Mouse (Mus musculus): ENCODE measurements around the gene 2310011J03Rik.

Gene 2310011J03Rik

GRCm38 (mm10) chr10:80315315-80315714 lies 5.0 kb downstream of the 2310011J03Rik start:
- in situ Hi-C loops (cut with MseI, MboI): no loop called here

DNA sequence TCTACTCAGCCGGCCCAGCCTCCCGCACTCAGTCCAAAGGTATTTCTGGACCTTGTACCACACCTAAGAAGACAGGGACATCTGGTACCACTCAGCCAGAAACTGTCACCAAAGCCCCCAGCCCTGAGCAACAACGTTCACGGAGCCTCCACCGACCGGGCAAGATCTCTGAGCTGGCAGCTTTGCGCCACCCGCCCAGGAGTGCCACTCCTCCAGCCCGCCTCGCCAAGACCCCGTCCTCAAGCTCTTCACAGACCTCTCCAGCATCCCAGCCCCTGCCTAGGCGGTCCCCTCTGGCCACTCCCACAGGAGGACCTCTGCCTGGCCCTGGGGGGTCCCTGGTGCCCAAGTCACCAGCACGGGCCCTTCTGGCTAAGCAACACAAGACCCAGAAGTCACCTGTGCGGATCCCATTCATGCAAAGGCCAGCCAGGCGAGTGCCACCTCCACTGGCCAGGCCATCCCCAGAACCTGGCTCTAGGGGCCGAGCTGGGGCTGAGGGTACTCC lies 5.8 kb downstream of the 2310011J03Rik start:
- in situ Hi-C loops (cut with MseI, MboI): no loop called here

DNA sequence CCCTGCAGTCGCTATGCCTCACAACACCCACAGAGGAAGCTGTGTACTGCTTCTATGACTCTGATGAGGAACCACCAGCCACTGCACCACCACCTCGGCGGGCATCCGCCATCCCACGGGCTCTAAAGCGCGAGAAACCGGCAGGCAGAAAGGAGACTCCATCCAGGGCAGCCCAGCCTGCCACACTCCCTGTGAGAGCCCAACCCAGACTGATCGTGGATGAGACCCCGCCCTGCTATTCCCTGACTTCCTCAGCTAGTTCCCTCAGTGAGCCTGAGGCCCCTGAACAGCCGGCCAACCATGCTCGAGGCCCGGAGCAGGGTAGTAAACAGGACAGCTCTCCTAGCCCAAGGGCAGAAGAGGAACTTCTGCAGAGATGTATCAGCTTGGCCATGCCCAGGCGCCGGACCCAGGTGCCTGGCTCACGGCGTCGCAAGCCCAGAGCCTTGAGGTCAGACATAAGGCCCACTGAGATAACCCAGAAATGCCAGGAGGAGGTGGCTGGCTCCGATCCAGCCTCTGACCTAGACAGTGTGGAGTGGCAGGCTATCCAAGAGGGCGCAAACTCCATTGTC lies 6.6 kb downstream of the 2310011J03Rik start:
- in situ Hi-C loops (cut with MseI, MboI): no loop called here

- in situ Hi-C loops (cut with MseI, MboI): no loop called here
Observed at GRCm38 (mm10) chr10:80312586-80313504, 7.5 kb downstream of the 2310011J03Rik start.

DNA sequence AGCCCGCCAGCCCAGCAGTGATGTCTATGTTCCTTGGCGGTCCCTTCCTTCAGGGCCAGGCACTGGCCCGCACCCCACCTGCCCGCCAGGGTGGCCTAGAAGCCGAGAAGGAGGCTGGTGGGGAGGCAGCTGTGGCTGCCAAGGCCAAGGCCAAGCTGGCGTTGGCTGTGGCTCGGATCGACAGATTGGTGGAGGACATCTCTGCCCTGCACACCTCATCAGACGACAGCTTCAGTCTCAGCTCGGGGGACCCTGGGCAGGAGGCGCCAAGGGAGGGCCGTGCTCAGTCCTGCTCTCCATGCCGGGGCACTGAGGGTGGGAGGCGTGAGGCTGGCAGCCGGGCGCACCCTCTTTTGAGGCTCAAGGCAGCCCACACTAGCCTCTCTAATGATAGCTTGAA lies 8.8 kb downstream of the 2310011J03Rik start:
- in situ Hi-C loops (cut with MseI, MboI): no loop called here

GRCm38 (mm10) chr10:80304862-80305261 lies 15.5 kb downstream of the 2310011J03Rik start:
- in situ Hi-C loops (cut with MseI, MboI): no loop called here

GRCm38 (mm10) chr10:80304458-80304857 lies 15.9 kb downstream of the 2310011J03Rik start:
- in situ Hi-C loops (cut with MseI, MboI): no loop called here

DNA sequence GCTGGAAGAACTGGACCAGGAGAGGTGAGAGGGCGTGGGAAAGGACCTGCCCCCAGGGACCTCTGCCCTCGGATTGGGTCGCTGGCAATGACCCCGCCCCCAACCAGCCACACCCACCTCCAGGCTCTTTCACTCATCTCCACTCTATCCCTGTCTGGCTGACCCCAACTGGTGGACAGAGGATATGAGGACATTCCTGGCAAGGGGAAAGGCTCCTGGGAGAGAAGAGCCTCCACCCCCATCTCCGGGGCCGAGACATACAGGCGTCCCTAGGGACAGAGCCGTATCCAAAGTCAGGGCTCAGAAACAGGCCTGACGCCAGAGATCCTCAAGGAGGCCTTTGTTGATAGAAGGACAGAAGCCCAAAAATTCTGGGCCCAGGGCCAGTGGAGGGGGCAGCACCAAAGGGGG lies 17.9 kb downstream of the 2310011J03Rik start:
- in situ Hi-C loops (cut with MseI, MboI): no loop called here

- in situ Hi-C loops (cut with MseI, MboI): no loop called here
Observed at GRCm38 (mm10) chr10:80302082-80302355, 18.3 kb downstream of the 2310011J03Rik start.

- in situ Hi-C loops (cut with MseI, MboI): no loop called here
Observed at GRCm38 (mm10) chr10:80301256-80302081, 18.9 kb downstream of the 2310011J03Rik start.

DNA sequence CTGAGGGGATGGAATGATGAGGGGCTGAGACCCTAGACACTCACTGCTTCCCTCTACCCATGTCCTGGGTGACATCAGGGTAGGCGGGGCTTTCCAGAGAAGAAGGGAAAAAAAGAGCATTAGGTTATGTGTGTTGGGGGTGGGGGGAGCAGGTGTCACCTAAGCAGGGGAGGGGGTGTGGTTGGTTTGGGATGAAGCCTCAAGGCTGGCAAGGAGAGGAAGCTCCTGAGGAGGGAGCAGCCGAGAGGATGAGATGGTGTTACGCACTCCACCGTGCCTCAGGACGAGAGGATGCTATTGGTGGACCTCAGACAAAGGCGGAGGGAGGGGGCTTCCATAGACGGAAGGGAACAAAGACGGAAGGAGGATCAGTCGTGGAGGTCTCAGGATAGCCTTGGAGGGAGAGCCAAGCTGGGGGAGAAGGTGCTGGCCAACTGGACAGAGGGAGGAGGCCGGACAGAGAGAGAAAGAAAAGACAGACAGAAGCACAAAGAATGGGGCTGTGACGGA lies 19.6 kb downstream of the 2310011J03Rik start:
- in situ Hi-C loops (cut with MseI, MboI): no loop called here

DNA sequence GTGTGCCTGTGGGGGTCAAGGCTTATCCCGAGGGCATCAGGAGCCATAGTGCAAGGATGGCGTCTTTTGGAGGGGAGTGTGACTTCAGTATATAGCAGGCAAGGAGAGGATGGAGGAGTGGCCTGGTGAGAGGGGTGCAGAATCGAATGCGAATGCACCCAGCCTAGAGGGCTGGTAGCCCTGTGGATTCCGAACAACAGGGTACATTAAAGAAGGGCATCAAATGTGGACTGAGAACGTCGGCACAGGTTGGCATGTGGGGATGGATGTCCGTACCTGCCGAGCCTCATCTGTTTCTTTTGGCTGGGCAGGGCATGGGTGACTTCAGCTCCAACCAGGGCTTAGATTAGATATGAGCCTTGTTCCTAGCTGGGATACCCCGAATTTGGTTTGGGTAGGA lies 20.5 kb downstream of the 2310011J03Rik start:
- in situ Hi-C loops (cut with MseI, MboI): no loop called here

- in situ Hi-C loops (cut with MseI, MboI): no loop called here
Observed at GRCm38 (mm10) chr10:80299301-80299700, 21.0 kb downstream of the 2310011J03Rik start.

- in situ Hi-C loops (cut with MseI, MboI): no loop called here
Observed at GRCm38 (mm10) chr10:80298571-80299281, 21.6 kb downstream of the 2310011J03Rik start.

DNA sequence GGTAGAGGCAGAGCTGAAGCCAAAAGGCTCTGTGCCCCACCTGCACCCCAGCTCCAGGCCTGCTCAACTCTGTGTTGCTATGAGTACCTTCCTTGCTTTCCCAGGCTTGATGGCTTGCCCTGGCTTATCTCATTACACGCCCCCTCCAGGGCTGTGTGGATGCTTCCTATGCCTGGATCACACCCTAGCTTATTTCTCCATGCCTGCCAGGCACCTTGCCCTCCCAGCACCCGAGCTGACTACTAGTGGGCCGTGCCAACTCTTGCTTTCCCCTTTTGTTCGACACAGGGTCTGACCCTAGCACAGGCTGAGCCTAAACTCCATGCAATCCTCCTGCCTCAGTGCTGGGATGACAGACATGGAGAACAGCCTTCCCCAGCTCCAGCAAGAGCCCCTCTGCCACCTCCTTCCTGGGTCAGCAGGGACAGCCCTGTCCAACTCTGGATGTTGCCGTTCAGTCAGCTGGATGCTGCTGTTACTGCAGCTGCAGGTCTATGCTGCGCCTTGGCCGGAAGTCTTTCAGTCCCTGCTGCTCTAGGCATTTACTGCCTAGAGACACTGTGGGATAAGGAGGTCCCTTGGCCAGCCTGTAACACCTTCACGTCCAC lies 22.7 kb downstream of the 2310011J03Rik start:
- in situ Hi-C loops (cut with MseI, MboI): no loop called here

DNA sequence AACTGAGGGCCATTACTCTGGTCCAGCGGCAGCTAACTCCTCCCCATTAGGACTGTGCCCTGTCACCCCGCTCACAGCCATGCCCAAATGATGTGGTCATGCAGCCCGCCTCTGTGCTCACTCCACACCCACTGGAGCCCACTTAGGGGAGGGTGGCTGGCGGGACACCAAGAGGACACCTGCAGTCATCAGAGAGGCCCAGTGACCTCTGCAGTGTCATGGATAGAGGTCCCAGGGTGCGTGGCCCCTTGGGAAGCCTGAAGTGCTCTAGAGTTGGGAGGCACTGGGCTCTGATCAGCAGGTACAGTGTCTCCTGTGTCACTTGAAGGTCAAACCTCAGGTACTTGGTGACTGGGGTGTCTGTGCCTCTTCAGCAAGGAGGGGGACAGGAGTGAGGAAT lies 23.5 kb downstream of the 2310011J03Rik start:
- in situ Hi-C loops (cut with MseI, MboI): no loop called here

GRCm38 (mm10) chr10:80295618-80296425 lies 24.5 kb downstream of the 2310011J03Rik start, which contains the start of gene Apc2:
TSS of gene Apc2 (plus strand) at chr10:80295977.
- in situ Hi-C loops (cut with MseI, MboI): no loop called here

- in situ Hi-C loops (cut with MseI, MboI): no loop called here
Observed at GRCm38 (mm10) chr10:80294788-80295303, 25.5 kb downstream of the 2310011J03Rik start.

DNA sequence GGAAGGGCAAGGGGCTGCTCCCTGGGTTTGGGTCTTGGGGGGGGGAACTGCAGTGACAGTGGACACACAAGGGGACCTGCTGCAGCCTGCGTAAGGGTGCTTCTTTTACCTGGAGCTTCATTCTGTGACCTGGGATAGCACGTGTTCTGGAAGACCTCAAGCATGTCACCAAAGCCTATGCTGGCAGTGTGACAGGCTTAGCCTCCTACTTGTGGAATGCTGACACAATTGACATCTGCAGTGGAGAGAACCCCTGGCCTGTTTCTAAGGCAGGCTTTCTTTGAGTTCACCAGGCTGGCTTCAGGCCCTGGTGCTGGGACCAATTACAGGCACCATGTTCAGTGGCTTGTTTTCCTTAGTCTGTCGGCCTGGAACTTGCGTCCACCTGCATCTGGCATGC lies 26.0 kb downstream of the 2310011J03Rik start:
- in situ Hi-C loops (cut with MseI, MboI): no loop called here

DNA sequence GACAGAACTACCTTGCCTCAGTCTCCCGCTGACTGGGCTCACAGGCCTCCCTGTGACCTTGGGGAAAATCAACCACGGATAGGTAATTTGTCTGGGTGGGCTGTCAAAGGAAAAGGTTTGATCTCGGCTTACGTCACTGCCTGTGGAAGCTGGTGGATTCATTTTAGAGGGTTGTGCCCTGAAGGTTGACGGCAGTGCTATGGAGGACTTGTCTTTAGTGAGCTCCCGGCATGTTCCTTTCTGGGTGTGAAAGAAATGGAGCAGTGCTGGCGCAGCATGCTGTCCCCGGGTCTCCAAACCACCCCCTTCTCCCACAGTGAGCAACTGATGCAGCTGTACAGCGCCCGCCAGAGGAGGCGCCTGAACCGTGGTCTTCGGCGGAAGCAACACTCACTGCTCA lies 27.0 kb downstream of the 2310011J03Rik start:
- in situ Hi-C loops (cut with MseI, MboI): no loop called here

Data from mouse trophoblast stem cell (cell line).